Mouse (Mus musculus): Measurements from ENCODE around the gene Klhl23.

- TF ChIP-seq CTCF (IDR thresholded peaks at IDR 0.05; ENCODE audit: insufficient read depth, low read length) (no peak), POLR2A (IDR thresholded peaks at IDR 0.05; ENCODE audit: borderline replicate concordance, extremely low read depth, low read depth, low read length) (peak; percentile 85)
These were observed 32.2 kb upstream of the Klhl23 start, which contains the start of the genes Ccdc173 and Phospho2 for GRCm38 (mm10) chr2:69789429-69790069.
